Mouse (Mus musculus): Measurements from ENCODE around the gene Adam11. TPM values are rescaled to one million over a fixed set of nuclear protein-coding genes. Genes with fewer than 3 reads are reported as not detected.

The Adam11 gene
- polyA plus RNA-seq, 1 experiment from 2014 or later: 0.20 TPM

- WGBS (ENCODE audit: insufficient replicate concordance): 71% methylated on average over 2 of the region's 2 CpGs
- no peak for TF ChIP-seq CTCF (IDR thresholded peaks at IDR 0.05; ENCODE audit: low read depth)
- no peak for TF ChIP-seq EP300 (IDR thresholded peaks at IDR 0.05; ENCODE audit: low read depth)
- Histone ChIP-seq H3K4me1 (ENCODE audit: insufficient read depth) (no peaks in the 10 kb centered on the region), H3K9me3 (ENCODE audit: low read length) (no peaks in the 10 kb centered on the region), H3K27me3 (ENCODE audit: insufficient read depth, low read length) (peaks cover 9% of the 10 kb centered on the region), H3K9ac (replicated peaks) (no peak overlapping the region), H3K4me2 (ENCODE audit: low read depth, low read length) (no peak overlapping the region), H3K27ac (ENCODE audit: low read depth) (no peak overlapping the region), H3K36me3 (replicated peaks; ENCODE audit: insufficient read depth, low read length) (no peaks in the 10 kb centered on the region), H3K4me3 (ENCODE audit: low read depth, low read length) (no peak overlapping the region)
- DNase-seq (no peak), ATAC-seq (no peak)
These were observed 65.2 kb downstream of the Adam11 start for GRCm38 (mm10) chr11:102826476-102826875.

GRCm38 (mm10) chr11:102827097-102827496 is 65.9 kb downstream of the Adam11 start:
- Histone ChIP-seq H3K4me2 (ENCODE audit: low read depth, low read length) (no peak overlapping the region), H3K9ac (replicated peaks) (no peak overlapping the region), H3K4me1 (ENCODE audit: insufficient read depth) (no peaks in the 10 kb centered on the region), H3K9me3 (ENCODE audit: low read length) (no peaks in the 10 kb centered on the region), H3K36me3 (replicated peaks; ENCODE audit: insufficient read depth, low read length) (no peaks in the 10 kb centered on the region), H3K27me3 (ENCODE audit: insufficient read depth, low read length) (peaks cover 7% of the 10 kb centered on the region), H3K4me3 (ENCODE audit: low read depth, low read length) (no peak overlapping the region), H3K27ac (ENCODE audit: low read depth) (no peak overlapping the region)
- ATAC-seq: no peak
- no peak for DNase-seq
- TF ChIP-seq EP300 (IDR thresholded peaks at IDR 0.05; ENCODE audit: low read depth) (no peak), CTCF (IDR thresholded peaks at IDR 0.05; ENCODE audit: low read depth) (no peak)
- 38% methylated on average over 4 of the region's 4 CpGs for WGBS (ENCODE audit: insufficient replicate concordance)

Other genes with a start within 250 kb of the Adam11 start
- gene Gpatch8, start 205.0 kb upstream of the Adam11 start, polyA plus RNA-seq (2015; fragmentation: Nextera tagmentation; extraction: Ambion mirVana): 11.1 and 12.2 TPM in 2 replicates
- gene Gm11627, start 182.0 kb upstream of the Adam11 start, polyA plus RNA-seq (2015; fragmentation: Nextera tagmentation; extraction: Ambion mirVana): not detected in 2 replicates
- gene Fzd2, start 157.0 kb upstream of the Adam11 start, polyA plus RNA-seq (2015; fragmentation: Nextera tagmentation; extraction: Ambion mirVana): 0.17 and 0.22 TPM in 2 replicates
- 0.08 TPM in 1 of 2 replicates, not detected in the other for gene Meioc, start 97.7 kb upstream of the Adam11 start, polyA plus RNA-seq (2015; fragmentation: Nextera tagmentation; extraction: Ambion mirVana)
- 9.5 and 9.6 TPM in 2 replicates for gene Ccdc43, start 63.7 kb upstream of the Adam11 start, polyA plus RNA-seq (2015; fragmentation: Nextera tagmentation; extraction: Ambion mirVana)
- gene Gjc1, start 58.3 kb downstream of the Adam11 start, polyA plus RNA-seq (2015; fragmentation: Nextera tagmentation; extraction: Ambion mirVana): 1.4 and 1.6 TPM in 2 replicates
- not detected in 2 replicates for gene Higd1b, start 74.4 kb downstream of the Adam11 start, polyA plus RNA-seq (2015; fragmentation: Nextera tagmentation; extraction: Ambion mirVana)
- gene Eftud2, start 119.5 kb downstream of the Adam11 start, polyA plus RNA-seq (2015; fragmentation: Nextera tagmentation; extraction: Ambion mirVana): 39.0 and 45.5 TPM in 2 replicates
- 0.39 and 0.51 TPM in 2 replicates for gene Ccdc103, start 119.8 kb downstream of the Adam11 start, polyA plus RNA-seq (2015; fragmentation: Nextera tagmentation; extraction: Ambion mirVana)
- not detected in 2 replicates for gene Fam187a, start 123.7 kb downstream of the Adam11 start, polyA plus RNA-seq (2015; fragmentation: Nextera tagmentation; extraction: Ambion mirVana)
- 3.6 and 3.8 TPM in 2 replicates for gene Gfap, start 139.5 kb downstream of the Adam11 start, polyA plus RNA-seq (2015; fragmentation: Nextera tagmentation; extraction: Ambion mirVana)
- gene Kif18b, start 163.7 kb downstream of the Adam11 start, polyA plus RNA-seq (2015; fragmentation: Nextera tagmentation; extraction: Ambion mirVana): 3.2 and 3.4 TPM in 2 replicates
- 0.12 TPM in 1 of 2 replicates, not detected in the other for gene C1ql1, start 185.2 kb downstream of the Adam11 start, polyA plus RNA-seq (2015; fragmentation: Nextera tagmentation; extraction: Ambion mirVana)